Mouse (Mus musculus) cerebellum, postnatal 36 days (tissue): ENCODE measurements around the gene Phka2.

Experiments used
- DNase-seq, 2 experiments: peaks; one replicate each; pipeline ENCODE4 v3.0.0; 2021 to 2022; ENCODE audit warnings: mixed read lengths in 2 of 2

Phka2 gene

DNA sequence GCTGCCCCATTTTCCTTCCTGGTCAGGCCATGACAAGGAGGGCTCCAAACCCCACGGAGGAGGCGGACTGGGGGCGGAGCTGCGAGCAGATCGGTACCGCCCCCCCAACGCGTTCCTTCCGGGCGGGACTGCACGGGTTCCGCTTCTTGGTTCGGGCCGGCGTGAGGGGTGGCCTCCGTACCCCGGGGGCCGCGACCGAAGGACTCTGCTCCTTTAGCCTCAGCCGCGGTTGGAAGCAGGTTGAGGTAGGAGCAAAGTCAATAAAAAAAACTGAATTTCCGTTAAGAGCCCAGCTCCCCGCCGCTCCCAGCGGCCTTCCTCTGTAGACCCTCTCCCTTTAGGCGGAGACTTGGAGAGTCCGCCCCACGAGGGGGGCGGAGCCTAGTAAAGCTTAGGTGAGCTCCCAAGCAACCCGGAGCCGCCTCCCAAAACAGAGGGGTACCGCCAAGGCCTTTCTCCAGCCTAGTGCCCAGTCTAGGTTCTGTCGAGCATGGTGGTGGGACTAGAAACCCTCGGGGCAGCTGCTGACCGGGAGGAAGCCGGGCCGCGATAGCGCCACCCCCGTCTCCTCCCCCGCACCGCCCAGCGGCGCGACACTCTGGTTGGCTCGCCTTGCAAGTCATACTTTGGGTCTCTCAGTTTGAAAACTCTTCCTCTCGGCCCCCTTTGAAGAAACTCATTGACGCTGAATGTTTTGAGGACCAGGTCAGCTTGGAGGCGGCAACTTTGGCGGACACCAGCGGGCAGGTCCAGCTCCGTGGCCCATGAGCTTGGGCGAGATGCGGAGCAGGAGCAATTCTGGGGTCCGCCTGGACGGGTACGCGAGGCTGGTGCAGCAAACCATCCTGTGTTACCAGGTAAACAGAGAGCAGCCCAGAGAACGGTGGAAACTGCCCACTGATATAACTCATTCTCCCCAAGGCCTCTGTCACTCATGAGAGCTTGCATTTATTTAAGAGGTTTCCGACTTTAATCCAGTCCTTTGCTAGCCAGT, at the start of gene Phka2:
Gene Phka2, plus strand, starts transcription at position 119 of the 994 bp plus-strand sequence.
- peak; percentile 77 to 80 for DNase-seq

DNA sequence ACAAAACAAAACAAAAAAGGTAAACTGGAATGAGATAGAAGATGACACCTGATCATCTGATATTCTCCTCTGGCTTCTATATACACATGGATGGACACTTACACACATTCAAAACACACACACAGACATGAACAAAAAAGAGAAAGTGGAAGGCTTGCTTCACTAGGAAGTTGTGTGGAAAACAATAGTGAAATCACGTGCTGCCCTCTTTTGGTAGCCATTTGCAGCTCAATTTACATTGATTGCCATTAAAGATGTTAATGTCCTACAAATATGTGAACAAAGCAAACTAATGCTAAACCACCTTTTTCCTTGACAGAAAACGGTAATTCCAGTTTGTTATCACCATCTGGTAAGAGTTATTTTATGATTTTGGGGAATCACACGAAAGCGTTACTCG, 46.3 kb upstream of the Phka2 start:
- no peak for DNase-seq

DNA sequence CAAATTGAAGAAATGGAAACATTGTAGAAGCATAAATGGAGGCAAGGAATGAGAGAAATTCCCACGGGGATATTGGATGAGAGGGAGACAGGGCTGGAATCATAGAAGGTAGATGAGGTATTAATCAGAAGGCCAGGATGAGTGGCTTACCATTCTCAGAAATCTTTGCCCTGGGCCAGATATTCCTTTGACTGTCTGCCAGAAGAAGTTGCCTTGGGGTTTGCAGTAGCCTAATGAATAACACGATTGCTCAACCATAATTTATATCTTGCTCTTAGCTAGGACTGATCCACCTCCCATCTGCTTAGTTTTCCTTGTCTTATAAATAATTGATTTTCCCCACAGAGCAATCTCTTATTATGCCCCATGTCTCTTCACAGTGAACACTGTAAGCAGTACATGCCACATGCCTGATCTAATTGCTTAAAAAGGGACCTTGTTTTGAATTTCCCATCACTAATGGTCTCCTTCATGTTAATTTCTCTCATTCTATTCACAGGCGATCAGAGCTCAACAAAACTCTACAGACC, 30.6 kb upstream of the Phka2 start:
- DNase-seq, result no peak

DNA sequence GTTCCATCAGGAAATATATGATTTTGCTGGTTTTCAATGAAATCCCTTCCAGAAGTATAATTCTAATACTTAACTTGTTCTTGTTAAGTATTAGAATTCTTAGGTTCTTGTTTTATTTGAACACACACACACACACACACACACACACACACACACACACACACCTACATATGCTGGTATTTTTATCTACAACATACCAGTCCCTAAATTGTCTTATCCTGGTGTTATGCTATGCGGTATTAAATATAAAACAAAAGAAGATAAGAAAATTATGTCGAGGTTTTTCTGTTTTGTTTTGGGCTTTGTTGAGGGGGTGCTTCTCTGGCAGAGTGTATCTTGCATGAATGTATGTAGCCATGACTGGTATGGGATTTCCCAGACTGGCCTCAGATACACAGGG, 12.2 kb upstream of the Phka2 start:
- DNase-seq, result no peak

DNA sequence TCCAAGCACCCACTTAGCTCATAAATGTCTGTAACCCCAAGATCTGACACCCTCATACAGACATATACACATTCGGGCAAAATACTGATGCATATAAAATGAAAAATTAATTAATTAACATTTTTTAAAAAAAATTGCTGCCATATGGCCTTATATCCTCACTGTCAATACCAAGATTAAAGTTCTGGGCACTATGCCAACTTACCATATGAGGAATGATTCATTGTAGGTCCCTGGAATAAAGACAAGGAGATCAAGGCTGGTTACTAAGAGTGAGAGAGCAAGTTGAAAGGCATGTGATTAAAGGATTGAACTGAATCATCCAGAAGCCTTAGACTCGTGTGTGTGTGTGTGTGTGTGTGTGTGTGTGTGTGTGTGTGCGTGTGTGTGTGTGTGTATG, 7.6 kb upstream of the Phka2 start:
- DNase-seq, result no peak

DNA sequence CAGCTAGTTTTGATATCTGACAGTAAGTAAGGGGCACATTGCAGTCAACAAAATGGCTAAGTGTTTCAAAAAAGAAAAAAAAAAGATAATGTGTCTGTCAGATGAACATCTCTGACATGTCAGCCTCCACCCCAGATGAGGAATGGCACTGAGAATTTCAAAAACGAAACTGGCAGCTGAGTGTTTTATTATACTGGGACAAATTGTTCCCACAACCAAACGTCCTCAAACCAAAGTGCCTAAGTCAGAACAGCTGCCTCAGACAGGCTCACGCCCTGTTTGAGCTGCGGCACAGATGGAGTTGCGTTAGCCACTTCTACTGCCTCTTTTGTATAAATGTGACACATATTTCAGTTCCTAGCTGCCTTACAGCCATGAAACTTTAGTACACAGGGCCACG, 7.0 kb upstream of the Phka2 start:
- DNase-seq, result no peak

DNA sequence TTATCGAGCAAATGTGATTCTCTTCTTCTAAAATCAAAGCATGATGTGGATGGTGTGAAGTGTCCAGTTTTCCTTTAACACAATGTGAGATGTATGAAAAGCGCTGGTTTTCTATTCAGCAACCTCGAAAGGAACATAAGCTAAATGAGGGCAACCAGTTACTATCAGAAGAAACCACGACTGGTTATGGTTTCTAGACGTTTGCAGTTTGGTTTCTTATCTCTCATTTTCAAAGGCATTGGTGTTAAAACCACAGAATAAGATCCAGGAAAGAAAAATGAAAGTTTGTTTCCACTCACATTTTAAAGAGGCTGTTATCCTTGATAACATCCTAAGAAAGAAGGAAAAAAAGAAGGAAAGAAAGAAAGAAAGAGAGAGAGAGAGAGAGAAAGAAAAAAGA, 5.5 kb upstream of the Phka2 start:
- DNase-seq, result no peak

DNA sequence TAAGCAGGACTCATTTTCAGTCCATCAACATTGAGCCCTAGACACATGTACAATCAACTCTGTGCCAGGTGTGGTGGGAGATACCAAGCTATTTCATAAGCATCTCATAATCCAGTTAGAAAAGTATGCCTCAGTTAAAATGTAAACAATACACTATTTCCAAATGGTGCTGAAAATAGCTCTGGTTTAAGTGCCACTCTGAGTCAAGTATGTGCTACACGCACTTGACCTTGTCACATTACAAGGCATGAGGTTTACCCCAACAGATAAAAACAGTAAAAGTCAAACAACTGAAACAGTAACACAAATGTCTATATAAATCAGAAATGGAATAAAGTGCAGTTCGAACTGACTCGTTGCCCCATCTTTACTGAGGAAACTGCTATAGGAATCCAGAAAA, 871 bp upstream of the Phka2 start:
- DNase-seq, result no peak

DNA sequence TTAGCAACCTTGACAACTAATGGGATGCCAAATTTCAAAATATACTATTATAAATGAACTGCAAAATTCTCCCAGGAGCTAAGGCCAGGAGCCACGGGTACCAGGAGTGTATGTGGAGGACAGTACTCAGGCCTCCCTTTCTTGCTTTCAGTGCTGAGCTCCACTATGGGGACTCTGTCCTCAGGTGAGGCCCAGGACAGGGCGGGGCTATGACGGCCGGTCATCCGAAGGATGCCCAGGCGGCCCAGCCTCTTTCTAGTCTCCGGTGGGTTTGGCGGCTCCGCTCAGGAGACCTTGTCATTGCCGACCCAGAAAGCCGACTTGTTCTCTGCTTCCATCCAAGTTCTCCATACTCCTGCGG, 299 bp upstream of the Phka2 start:
- no peak for DNase-seq

DNA sequence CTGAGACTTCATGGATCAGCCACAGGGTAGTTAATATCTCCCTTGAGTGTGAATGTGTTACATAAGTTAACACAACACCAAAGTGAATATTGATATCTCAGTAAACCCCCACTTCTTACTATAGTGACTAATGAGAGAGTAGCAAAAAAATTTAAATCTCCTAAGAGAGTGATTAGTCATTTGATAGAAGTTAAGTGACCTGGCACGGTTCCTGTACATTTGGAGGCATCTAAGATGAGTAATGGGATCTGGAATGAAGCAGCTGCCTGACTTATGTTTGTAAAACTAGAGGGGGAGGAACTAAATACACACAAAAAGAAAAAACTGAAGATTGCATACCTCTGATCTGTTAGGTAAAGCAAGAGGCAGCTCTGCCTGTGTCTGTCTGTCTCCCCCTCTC, 7.1 kb downstream of the Phka2 start:
- no peak for DNase-seq

DNA sequence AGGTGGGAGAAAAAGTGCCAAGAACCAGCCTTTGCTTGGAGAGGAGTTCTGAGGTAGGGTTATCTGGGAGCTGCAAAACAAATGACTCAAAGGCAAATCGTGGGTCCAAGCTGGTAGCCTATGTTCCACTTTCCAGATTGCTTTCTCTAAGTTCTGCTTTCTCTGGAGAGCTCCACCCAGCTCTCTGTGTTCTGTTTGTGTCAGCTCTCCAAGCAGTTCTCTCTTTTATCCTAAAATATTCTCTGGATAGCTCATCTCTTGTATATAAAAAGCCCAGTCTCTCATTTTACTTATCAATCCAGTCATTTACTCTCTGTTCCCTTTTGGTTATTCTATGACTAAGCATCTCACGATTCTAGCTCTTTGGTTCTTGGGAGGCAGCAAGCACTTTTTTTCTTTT, 8.2 kb downstream of the Phka2 start:
- DNase-seq, result no peak

DNA sequence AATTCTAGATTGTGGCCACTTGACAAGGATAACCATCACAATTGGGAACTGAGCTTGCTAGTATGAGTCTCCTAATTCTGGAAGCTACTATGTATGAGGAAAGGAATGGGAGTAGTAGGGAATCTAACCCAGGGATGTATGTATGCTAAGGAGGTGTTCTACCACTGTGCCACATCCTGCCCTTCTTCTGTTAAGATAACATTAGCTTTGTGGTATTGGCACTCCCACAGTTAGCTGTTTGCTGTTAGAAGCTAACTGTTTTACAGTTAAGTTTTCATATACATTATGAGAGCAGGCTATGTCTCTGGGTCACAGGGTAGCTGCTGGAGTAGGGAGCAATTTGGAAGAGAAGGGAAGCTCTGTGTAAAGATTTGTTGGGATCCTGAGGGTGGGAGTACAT, 14.1 kb downstream of the Phka2 start:
- no peak for DNase-seq

DNA sequence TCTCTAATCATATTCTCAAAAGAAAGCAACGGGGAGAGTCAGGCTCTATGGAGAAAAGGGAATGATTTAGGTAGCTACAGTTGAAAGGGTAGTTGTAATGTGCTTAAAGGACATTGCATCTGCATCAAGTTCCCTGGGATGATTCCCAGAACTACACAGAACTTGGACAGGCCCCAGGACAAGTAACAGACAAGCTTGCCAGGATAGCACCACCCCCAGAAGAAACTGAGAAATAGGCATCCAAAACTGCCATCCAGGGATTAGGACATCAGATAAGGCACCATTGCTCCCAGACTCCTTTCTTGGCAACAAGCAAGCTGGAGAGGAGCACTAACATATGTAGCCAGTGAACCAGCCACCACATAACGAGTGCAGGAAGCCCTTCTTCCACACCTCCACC, 40.8 kb downstream of the Phka2 start:
- DNase-seq, result no peak

DNA sequence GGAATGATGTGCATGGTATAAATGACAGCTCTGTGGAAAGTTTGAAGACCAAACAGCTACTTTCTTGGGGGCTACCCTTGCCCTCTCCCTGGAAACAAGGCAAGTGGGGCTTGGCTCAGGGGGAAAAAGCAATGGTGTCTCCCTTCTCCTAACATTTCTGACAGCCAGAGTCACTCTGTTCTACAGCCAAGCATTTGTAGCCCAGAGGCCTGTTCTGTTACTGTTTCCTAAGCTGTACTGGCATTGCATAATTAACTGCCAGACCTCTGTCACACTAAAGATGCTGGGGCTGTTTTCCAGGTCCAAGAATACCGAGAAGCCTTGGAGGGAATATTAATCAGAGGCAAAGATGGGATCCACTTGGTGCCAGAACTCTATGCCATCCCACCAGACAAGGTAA, 46.9 kb downstream of the Phka2 start:
- DNase-seq, result no peak

DNA sequence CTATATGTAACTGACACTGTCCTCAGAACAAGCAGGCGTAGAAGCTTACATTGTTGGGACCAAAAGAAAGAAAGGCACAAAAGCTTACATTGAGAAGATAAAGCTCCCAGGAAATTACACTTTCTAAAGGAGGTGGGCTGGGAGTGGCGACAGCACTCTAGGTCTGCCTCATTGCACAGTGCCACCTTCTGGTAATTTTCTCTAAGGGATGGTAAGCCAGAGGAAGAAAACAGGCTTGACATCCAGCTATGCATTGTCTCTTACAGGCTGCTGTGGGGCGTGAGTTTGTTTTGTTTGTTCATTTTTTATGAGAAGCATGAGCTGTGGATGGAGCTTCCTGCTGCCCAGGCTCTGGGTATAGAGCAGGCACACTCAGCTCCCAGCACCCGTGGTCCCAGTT, 50.1 kb downstream of the Phka2 start:
- DNase-seq, result no peak

DNA sequence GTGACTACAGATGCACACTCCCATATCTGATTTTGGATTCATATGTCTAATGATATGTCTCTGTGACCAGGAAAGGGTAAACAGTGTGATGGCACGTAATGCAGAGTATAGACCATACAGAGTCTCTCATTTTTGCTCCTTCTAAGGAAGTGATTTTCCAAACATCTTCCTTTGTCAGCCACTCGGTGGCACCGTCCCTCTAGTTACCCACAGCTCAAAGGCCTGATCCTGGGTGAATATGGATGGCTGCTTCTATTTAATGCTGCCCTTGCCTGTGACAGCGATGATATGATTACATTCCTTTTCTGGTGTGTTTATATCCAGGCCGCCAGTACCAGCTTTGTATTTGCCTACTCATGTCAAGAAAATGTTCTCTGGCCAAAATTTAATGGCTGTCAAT, 81.6 kb downstream of the Phka2 start:
- DNase-seq, result no peak

DNA sequence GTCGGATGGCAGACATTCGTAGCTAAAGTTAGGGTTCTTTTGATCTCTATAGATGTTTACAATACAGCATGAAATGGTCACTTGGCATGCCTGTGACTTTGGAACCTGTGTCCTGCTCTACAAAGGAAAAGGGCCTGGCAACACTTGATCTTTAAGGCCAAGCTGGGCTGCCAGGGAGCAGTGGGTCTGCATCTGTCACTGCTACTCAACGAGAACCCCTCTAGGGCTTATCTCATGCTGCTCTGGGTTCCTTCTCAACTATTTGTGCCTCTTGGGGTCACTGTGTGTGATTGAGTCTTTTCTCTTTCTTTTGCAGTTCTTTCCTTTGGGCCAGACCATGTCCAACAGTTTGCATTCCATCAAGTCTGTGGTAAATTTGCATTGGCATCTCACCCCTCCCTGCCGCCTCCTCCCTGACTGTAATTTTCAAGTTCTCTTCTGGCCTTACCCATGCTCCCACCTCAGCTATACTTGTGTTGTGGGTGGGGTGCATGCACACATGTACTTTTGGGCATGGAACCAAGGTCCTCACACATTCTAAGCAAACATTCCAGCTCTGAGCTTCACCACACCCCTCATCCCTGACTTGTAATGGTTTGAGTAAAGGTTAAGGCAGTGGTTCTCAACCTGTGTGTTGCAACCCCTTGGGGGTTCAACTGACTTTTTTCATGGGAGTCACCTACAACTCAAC, 82.3 kb downstream of the Phka2 start:
- DNase-seq, result no peak

DNA sequence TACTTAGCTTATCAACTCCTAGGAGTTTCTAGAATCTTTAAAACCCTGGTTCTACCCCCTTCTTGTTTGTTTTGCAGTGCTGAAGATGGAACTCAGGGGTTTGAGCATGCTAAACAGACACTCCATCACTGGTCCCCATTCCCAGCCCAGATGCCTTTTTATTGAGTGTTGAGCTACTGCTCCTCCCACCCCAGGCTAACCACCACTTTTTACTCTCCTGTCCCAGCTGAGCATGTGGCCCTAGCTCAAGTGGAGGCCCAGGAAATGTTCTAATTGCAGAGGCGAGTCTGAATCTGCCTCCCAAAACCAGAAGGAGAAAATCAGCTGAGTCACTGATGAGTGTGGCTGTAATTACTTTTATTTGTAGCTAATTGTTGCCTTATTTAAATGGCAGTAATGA, 83.1 kb downstream of the Phka2 start:
- no peak for DNase-seq

DNA sequence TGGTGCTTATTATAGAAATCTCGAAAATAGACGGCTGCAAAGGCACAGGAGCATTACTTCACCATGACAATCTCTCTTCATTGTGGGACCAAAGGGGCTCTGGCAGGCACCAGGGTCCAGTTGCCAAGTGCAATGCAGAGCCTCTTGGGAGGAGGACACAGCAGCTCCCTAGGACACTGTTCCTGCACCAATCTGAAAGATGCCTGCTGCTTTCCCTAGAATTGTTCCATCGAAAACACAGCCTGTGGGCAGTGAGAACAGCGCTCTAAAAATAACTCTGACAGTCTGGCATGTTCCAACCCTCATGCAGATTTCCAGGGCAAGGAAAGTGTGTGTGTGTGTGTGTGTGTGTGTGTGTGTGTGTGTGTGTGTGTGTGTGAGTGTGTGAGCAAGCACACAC, 86.6 kb downstream of the Phka2 start:
- no peak for DNase-seq

DNA sequence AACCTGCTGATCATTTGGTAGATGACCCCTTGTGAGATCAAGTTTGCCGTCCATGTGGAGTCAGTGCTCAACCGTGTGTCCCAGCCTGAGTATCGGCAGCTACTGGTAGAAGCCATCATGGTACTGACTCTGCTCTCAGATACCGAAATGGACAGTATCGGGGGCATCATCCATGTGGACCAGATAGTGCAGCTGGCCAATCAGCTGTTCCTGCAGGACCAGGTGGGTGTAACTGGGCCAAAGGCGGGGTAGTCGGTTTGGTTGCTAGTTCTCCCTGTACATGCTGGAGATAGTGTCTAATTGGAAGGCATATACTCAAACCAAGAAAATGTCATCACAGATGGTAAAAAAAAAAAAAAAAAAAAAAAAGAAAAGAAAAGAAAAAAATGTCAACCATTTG, 88.2 kb downstream of the Phka2 start:
- DNase-seq, result no peak

DNA sequence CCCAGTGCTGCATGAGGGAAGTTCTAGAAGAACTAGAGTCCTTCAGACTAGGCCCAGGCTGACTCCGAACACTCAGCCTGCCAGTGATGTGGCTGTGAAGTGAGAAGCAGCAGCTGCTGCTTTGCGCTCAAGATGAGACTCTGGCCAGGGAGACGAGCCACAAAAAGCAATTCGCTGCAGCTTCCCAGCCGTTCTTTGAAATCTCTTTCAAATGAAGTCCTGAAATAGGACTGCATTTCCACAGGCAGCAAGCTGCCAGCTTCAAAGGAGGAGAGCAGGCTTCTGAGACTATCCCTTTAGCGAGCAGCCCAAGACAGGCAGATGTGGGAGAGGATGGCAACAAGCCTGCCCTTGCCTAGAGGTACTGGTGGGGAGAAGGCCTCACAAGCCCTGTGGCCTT, 91.0 kb downstream of the Phka2 start:
- DNase-seq, result no peak

DNA sequence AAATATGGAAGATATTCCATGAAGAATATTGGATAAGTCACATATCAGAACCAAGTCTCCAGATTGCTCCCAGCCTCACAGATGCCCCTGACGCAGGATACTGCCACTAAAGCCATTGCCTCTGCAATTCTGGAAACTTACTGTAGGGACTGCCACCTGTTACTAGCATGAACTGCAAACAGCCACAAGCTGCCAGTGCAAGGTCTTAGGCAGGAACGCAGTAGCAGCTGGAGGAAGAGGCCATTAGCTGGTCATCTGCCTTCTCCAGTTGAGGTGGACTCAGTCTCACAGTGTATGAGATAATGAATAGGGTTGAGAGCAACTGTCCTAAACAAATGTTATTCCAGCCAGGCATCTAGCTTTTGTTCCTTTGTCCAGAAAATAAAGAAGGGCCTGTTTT, 96.1 kb downstream of the Phka2 start:
- DNase-seq, result no peak

DNA sequence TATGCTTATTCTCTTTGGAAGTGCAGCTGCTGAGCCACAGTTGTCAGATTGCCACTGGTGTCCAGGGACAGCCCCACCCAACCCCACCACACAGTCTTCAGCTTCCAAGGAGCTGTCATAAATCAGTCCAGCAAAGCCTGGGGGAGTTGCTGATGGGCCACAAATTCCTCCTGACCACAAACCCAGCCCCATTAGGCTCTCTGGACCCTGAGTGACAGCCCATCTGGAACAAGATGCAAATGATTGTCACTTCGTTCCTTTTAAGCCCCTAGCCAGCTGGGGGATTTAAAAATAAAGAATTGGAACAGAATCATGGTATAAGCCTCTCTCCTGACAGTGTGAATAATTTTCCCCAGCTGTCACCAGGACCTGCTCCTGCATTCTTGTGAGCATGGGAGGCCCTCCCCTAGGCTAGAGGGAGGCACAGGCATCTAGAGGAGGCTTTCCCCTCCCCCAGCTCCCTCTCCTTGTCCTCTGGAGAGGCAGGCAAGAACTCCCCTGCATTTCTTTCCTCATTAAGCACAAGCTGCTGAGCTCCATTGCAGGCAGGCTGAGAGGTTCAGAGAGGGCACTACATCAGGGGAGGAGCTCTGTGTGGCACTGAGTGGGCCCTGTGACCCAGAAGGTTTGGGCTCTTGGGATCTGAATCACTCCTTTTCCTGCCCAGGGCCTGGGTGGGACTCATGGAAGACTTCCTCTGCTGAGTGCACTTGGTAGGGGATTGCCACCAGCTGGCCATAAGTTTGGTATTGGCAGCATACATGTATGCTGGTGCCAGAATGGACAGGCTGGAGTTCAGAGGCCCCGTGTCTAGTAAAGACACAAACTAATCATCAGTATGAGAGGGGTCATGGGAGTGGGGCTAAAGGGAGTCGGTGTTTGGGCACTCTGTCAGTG, 96.8 kb downstream of the Phka2 start:
- DNase-seq, result no peak
